Mouse (Mus musculus) MEL (cell line): ENCODE results near the gene Helz2. TPM values are rescaled to one million over a fixed set of nuclear protein-coding genes. Genes with fewer than 3 reads are reported as not detected.

Experiments
- DNase-seq: peaks from one replicate; pipeline ENCODE4 v3.0.0; 2011; ENCODE audit warnings: low read depth, low spot score
- H3K27ac ChIP-seq: 2 replicates; pipeline ENCODE4 v1.5.1; 2012; ENCODE audit warnings: low read depth, mild to moderate bottlenecking, control low read depth, low read length, moderate library complexity; ENCODE audit not compliant: control insufficient read depth
- H3K27me3 ChIP-seq, 2 experiments: fragments of 150-350 bp in 1 of 2; sonication (generic) in 1 of 2; 2 replicates each; pipeline ENCODE4 v1.6.1; 2012; ENCODE audit warnings: low read length in 2 of 2, mild to moderate bottlenecking in 2 of 2, improper control_type of control experiment in 1 of 2, moderate library complexity in 1 of 2; ENCODE audit not compliant: insufficient read depth in 2 of 2, control insufficient read depth in 1 of 2
- H3K36me3 ChIP-seq, 2 experiments: 2 replicates each; pipeline ENCODE4 v1.6.1; 2012 to 2014; ENCODE audit warnings: low read length in 2 of 2, improper control_type of control experiment in 1 of 2, inconsistent platforms in 1 of 2, mild to moderate bottlenecking in 1 of 2; ENCODE audit not compliant: insufficient read depth in 2 of 2, control insufficient read depth in 1 of 2
- H3K4me1 ChIP-seq, 2 experiments: fragments of 150-350 bp in 1 of 2; sonication (generic) in 1 of 2; 2 replicates each; pipeline ENCODE4 v1.6.1; 2012; ENCODE audit warnings: low read length in 2 of 2, improper control_type of control experiment in 1 of 2, mild to moderate bottlenecking in 1 of 2; ENCODE audit not compliant: insufficient read depth in 2 of 2, control insufficient read depth in 1 of 2
- H3K4me3 ChIP-seq, 2 experiments: fragments of 150-350 bp in 1 of 2; sonication (generic) in 1 of 2; 2 replicates each; pipeline ENCODE4 v1.5.1; 2012; ENCODE audit warnings: low read depth in 2 of 2, low read length in 2 of 2, mild to moderate bottlenecking in 2 of 2, moderate library complexity in 2 of 2, control low read depth in 1 of 2, improper control_type of control experiment in 1 of 2; ENCODE audit not compliant: control insufficient read depth in 1 of 2, insufficient read depth in 1 of 2
- H3K79me2 ChIP-seq: 2 replicates; pipeline ENCODE4 v1.6.1; 2012; ENCODE audit warnings: mild to moderate bottlenecking, low read length, moderate library complexity; ENCODE audit not compliant: control insufficient read depth, poor library complexity, insufficient read depth
- H3K9ac ChIP-seq: 2 replicates; pipeline ENCODE4 v1.6.1; 2012; ENCODE audit warnings: low read depth, mild to moderate bottlenecking, control low read depth, low read length, moderate library complexity; ENCODE audit not compliant: control insufficient read depth, poor library complexity, severe bottlenecking
- H3K9me3 ChIP-seq: fragments of 150-350 bp; sonication (generic); replicated peaks from 2 replicates; pipeline ENCODE4 v1.6.1; 2012; ENCODE audit warnings: mild to moderate bottlenecking, low read length, improper control_type of control experiment, moderate library complexity; ENCODE audit not compliant: insufficient read depth
- CHD2 ChIP-seq: IDR thresholded peaks from 2 replicates; pipeline ENCODE4 v1.6.1; 2011; ENCODE audit warnings: low read length, improper control_type of control experiment
- CTCF ChIP-seq, 3 experiments: IDR thresholded peaks in 2 of 3; conservative IDR thresholded peaks in 1 of 3; 2 replicates each; pipeline ENCODE4 v1.5.1; 2011 to 2012; ENCODE audit warnings: low read length in 3 of 3, low read depth in 2 of 3, mild to moderate bottlenecking in 2 of 3, improper control_type of control experiment in 1 of 3, inconsistent platforms in 1 of 3, mixed read lengths in 1 of 3, moderate library complexity in 1 of 3; ENCODE audit not compliant: control insufficient read depth in 1 of 3, insufficient read depth in 1 of 3, poor library complexity in 1 of 3, severe bottlenecking in 1 of 3
- E2F4 ChIP-seq: IDR thresholded peaks from 2 replicates; pipeline ENCODE4 v1.6.1; 2011; ENCODE audit warnings: low read depth, low read length, improper control_type of control experiment, borderline replicate concordance
- HCFC1 ChIP-seq: IDR thresholded peaks from 2 replicates; pipeline ENCODE4 v1.6.1; 2012; ENCODE audit warnings: low read depth, mild to moderate bottlenecking, inconsistent platforms, low read length, improper control_type of control experiment, moderate library complexity
- JUND ChIP-seq: IDR thresholded peaks from 2 replicates; pipeline ENCODE4 v1.6.1; 2011; ENCODE audit warnings: low read depth, mild to moderate bottlenecking, improper control_type of control experiment, low read length
- MAFK ChIP-seq: IDR thresholded peaks from 2 replicates; pipeline ENCODE4 v1.6.1; 2011; ENCODE audit warnings: low read depth, mild to moderate bottlenecking, low read length, improper control_type of control experiment, borderline replicate concordance
- MAX ChIP-seq: IDR thresholded peaks from 2 replicates; pipeline ENCODE4 v1.6.1; 2011; ENCODE audit warnings: low read length, improper control_type of control experiment
- MAZ ChIP-seq: IDR thresholded peaks from 2 replicates; pipeline ENCODE4 v1.6.1; 2012; ENCODE audit warnings: low read depth, mild to moderate bottlenecking, inconsistent platforms, low read length, improper control_type of control experiment
- MYC ChIP-seq: IDR thresholded peaks from 2 replicates; pipeline ENCODE4 v1.6.1; 2011; ENCODE audit warnings: low read depth, mild to moderate bottlenecking, low read length, improper control_type of control experiment, moderate library complexity
- NELFE ChIP-seq: IDR thresholded peaks from 2 replicates; pipeline ENCODE4 v1.6.1; 2011; ENCODE audit warnings: low read depth, low read length, improper control_type of control experiment
- POLR2AphosphoS2 ChIP-seq: IDR thresholded peaks from 2 replicates; pipeline ENCODE4 v1.6.1; 2011; ENCODE audit warnings: low read length, improper control_type of control experiment
- POLR2AphosphoS5 ChIP-seq: IDR thresholded peaks from 2 replicates; pipeline ENCODE4 v1.6.1; 2012; ENCODE audit warnings: low read depth, borderline replicate concordance, mild to moderate bottlenecking, inconsistent platforms, low read length, moderate library complexity, mixed read lengths
- SIN3A ChIP-seq: IDR thresholded peaks from 2 replicates; pipeline ENCODE4 v1.6.1; 2012; ENCODE audit warnings: low read length, improper control_type of control experiment, inconsistent platforms
- TAL1 ChIP-seq: IDR thresholded peaks from 2 replicates; pipeline ENCODE4 v1.6.1; 2012; ENCODE audit warnings: mild to moderate bottlenecking, inconsistent platforms, low read length, moderate library complexity, mixed read lengths
- TBP ChIP-seq: IDR thresholded peaks from 2 replicates; pipeline ENCODE4 v1.8.0; 2011; ENCODE audit warnings: low read depth, low read length, improper control_type of control experiment
- TCF12 ChIP-seq: IDR thresholded peaks from 2 replicates; pipeline ENCODE4 v1.6.1; 2014; ENCODE audit warnings: low read depth, mild to moderate bottlenecking, inconsistent platforms, low read length, improper control_type of control experiment, moderate library complexity
- UBTF ChIP-seq: IDR thresholded peaks from 2 replicates; pipeline ENCODE4 v1.6.1; 2012; ENCODE audit warnings: low read depth, mild to moderate bottlenecking, inconsistent platforms, low read length, improper control_type of control experiment, moderate library complexity, borderline replicate concordance; ENCODE audit not compliant: insufficient read depth
- USF1 ChIP-seq: IDR thresholded peaks from 2 replicates; pipeline ENCODE4 v1.6.1; 2014; ENCODE audit warnings: low read depth, mild to moderate bottlenecking, inconsistent platforms, low read length, improper control_type of control experiment, moderate library complexity
- USF2 ChIP-seq, 2 experiments: IDR thresholded peaks; 2 replicates each; pipeline ENCODE4 v1.6.1; 2011 to 2012; ENCODE audit warnings: improper control_type of control experiment in 2 of 2, low read length in 2 of 2, borderline replicate concordance in 1 of 2, inconsistent platforms in 1 of 2, low read depth in 1 of 2, mild to moderate bottlenecking in 1 of 2; ENCODE audit not compliant: insufficient read depth in 1 of 2
- ZC3H11A ChIP-seq: IDR thresholded peaks from 2 replicates; pipeline ENCODE4 v1.6.1; 2012; ENCODE audit warnings: low read depth, mild to moderate bottlenecking, inconsistent platforms, low read length, improper control_type of control experiment
- ZKSCAN1 ChIP-seq: IDR thresholded peaks from 2 replicates; pipeline ENCODE4 v1.6.1; 2012; ENCODE audit warnings: low read depth, mild to moderate bottlenecking, inconsistent platforms, low read length, improper control_type of control experiment, moderate library complexity
- ZNF384 ChIP-seq: IDR thresholded peaks from 2 replicates; pipeline ENCODE4 v1.6.1; 2012; ENCODE audit warnings: low read depth, mild to moderate bottlenecking, inconsistent platforms, low read length, improper control_type of control experiment
- polyA plus RNA-seq, 2 experiments: library from polyadenylated mRNA; stranded (reverse) in 1 of 2; unstranded in 1 of 2; fragments of >175 nt in 1 of 2; fragments of >200 nt in 1 of 2; gene quantifications; 2 replicates each; pipeline versions ENCODE4 v1.2.1 to v1.2.4; 2012; ENCODE audit warnings: low replicate concordance in 2 of 2, low read depth in 1 of 2; ENCODE audit not compliant: insufficient read length in 2 of 2, insufficient read depth in 1 of 2, missing spikeins in 1 of 2
- total RNA-seq: library from RNA; depleted of rRNA; stranded (reverse); fragments of 300-350 nt; gene quantifications from 2 replicates; pipeline ENCODE4 v1.2.3, GENCODE M21; 2012

Helz2 gene
- total and polyA plus RNA-seq, 3 experiments: 6.2 to 12.0 TPM; not detected in 1

DNA sequence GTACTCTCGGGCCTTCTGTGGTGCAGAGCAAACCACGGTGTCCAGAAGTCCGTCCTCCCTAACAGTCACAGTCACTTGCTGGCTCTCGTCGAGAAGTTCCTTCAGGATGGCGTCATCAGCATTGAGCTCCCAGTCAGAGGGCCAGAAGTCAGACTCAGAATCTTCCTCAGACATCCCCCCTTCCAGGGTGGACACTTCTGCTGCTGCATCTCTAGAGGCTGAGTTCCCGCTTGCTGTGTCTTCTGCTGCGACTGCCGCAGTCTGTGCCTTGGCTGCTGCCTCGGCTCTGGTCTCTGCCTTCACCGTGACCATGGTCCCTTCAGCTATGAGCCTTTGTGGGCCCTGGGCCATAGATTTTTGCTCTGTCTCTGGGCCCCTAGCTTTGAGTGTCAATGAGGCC is 7.1 kb downstream of the Helz2 start:
- no peaks in the 10 kb centered on the region; a peak in 1 of 4 replicates for H3K36me3 ChIP-seq
- H3K27me3 ChIP-seq: no peaks in the 10 kb centered on the region
- no peak for TF ChIP-seq E2F4
- TF ChIP-seq UBTF: no peak
- TF ChIP-seq JUND: no peak
- TF ChIP-seq TCF12: no peak
- TF ChIP-seq CHD2: no peak
- TF ChIP-seq TBP: no peak
- no peak for TF ChIP-seq USF2 (IDR thresholded peaks at IDR 0.05; ENCODE audit: borderline replicate concordance in 1 of 2, insufficient read depth in 1 of 2, low read depth in 1 of 2, low read length in 2 of 2)
- no peak for TF ChIP-seq ZKSCAN1
- no peak for TF ChIP-seq CTCF (IDR thresholded peaks at IDR 0.05 in 2 of 3, conservative IDR thresholded peaks at IDR 0.05 in 1 of 3; ENCODE audit: control insufficient read depth in 1 of 3, insufficient read depth in 1 of 3, low read depth in 2 of 3, low read length in 3 of 3, poor library complexity in 1 of 3, severe bottlenecking in 1 of 3)
- no peak for TF ChIP-seq POLR2AphosphoS5
- no peak for TF ChIP-seq HCFC1
- TF ChIP-seq ZC3H11A: no peak
- TF ChIP-seq MAFK: no peak
- no peak for TF ChIP-seq SIN3A
- H3K79me2 ChIP-seq: no peaks in the 10 kb centered on the region
- H3K9ac ChIP-seq: no peak overlapping the region
- no peak for DNase-seq
- no peak overlapping the region for H3K4me3 ChIP-seq
- H3K9me3 ChIP-seq: no peaks in the 10 kb centered on the region
- H3K27ac ChIP-seq: no peak overlapping the region
- H3K4me1 ChIP-seq: no peaks in the 10 kb centered on the region

DNA sequence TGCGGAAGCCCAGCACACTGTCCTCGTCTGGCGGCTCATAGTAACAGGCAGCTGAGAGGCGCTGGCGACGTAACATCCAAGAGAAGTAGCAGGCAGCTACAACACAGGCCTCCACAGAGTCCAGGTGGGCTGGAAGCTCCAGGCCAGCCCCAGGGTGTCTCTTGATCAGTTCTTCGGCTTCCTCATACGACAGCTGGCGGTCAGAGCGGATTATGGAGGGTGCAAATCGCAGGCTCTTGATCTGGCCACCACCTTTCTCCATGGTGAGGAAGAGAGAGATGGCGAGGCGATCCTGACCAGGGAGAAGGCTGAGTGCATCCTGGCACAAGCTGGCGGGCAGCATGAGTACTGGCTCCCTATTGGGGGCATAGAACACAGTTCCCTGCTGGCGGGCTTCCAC is 8.4 kb downstream of the Helz2 start:
- Histone ChIP-seq H3K9ac (no peak overlapping the region), H3K36me3 (no peaks in the 10 kb centered on the region; a peak in 1 of 4 replicates), H3K27ac (no peak overlapping the region), H3K4me1 (no peaks in the 10 kb centered on the region), H3K9me3 (no peaks in the 10 kb centered on the region), H3K79me2 (no peaks in the 10 kb centered on the region), H3K27me3 (no peaks in the 10 kb centered on the region), H3K4me3 (no peak overlapping the region)
- TF ChIP-seq USF2 (IDR thresholded peaks at IDR 0.05; ENCODE audit: borderline replicate concordance in 1 of 2, insufficient read depth in 1 of 2, low read depth in 1 of 2, low read length in 2 of 2) (no peak), TAL1 (no peak), ZNF384 (no peak), MAZ (no peak), MAX (no peak), TCF12 (no peak), MYC (no peak), POLR2AphosphoS2 (no peak), SIN3A (no peak), USF1 (no peak), TBP (no peak), NELFE (no peak)
- no peak for DNase-seq
